Mouse (Mus musculus) lung, embryonic 14.5 days (tissue): ENCODE data around the gene P3h2. TPM values are rescaled to one million over a fixed set of nuclear protein-coding genes. Genes with fewer than 3 reads are reported as not detected.

Experiments
- ATAC-seq: fragments of 200-750 bp; cut with Nextera tagmentation; 2 replicates; pipeline ENCODE4 v1.8.0; 2017; ENCODE audit warnings: mild to moderate bottlenecking, moderate TSS enrichment, moderate library complexity; ENCODE audit not compliant: insufficient read depth
- DNase-seq: peaks from one replicate; pipeline ENCODE4 v3.0.0-alpha.2; 2015
- H3K27ac ChIP-seq: fragments of 300-500 bp; sonication (generic); 2 replicates; pipeline ENCODE4 v1.5.1; 2014; ENCODE audit warnings: low read depth, mild to moderate bottlenecking, moderate library complexity
- H3K27me3 ChIP-seq: fragments of 300-500 bp; sonication (generic); 2 replicates; pipeline ENCODE4 v1.6.1; 2014; ENCODE audit warnings: low read length, control low read depth; ENCODE audit not compliant: insufficient read depth
- H3K36me3 ChIP-seq: fragments of 300-500 bp; sonication (generic); 2 replicates; pipeline ENCODE4 v1.6.1; 2014; ENCODE audit warnings: control low read depth; ENCODE audit not compliant: insufficient read depth
- H3K4me1 ChIP-seq: fragments of 300-500 bp; sonication (generic); 2 replicates; pipeline ENCODE4 v1.6.1; 2014; ENCODE audit warnings: antibody characterized with exemption, control low read depth; ENCODE audit not compliant: insufficient read depth
- H3K4me2 ChIP-seq: fragments of 300-500 bp; sonication (generic); 2 replicates; pipeline ENCODE4 v1.6.1; 2014; ENCODE audit warnings: mild to moderate bottlenecking
- H3K4me3 ChIP-seq: fragments of 300-500 bp; sonication (generic); 2 replicates; pipeline ENCODE4 v1.5.1; 2014; ENCODE audit warnings: low read depth, low read length
- H3K9ac ChIP-seq: fragments of 300-500 bp; sonication (generic); 2 replicates; pipeline ENCODE4 v1.6.1; 2014
- H3K9me3 ChIP-seq: fragments of 300-500 bp; sonication (generic); 2 replicates; pipeline ENCODE4 v1.6.1; 2016; ENCODE audit warnings: low read depth, low read length, control low read depth
- CTCF ChIP-seq: IDR thresholded peaks from 2 replicates; pipeline ENCODE4 v1.5.1; 2016; ENCODE audit warnings: antibody characterized with exemption, low read depth
- WGBS: fragments of 180-500 bp; shearing (Covaris S2); extraction: QIAGEN DNeasy Blood & Tissue Kit; methylation state at CpG from one replicate; pipeline ENCODE4 v1.1.7; 2014; 5-methylcytosine and 5-hydroxymethylcytosine counted together
- polyA plus RNA-seq: library from polyadenylated mRNA; unstranded; fragments of >200 nt; fragmentation: Nextera tagmentation; extraction: Ambion mirVana; gene quantifications from 2 replicates; pipeline ENCODE4 v1.2.1, GENCODE M21; 2014

The P3h2 gene
- polyA plus RNA-seq, 1 experiment from 2014 or later, result 9.1 TPM

DNA sequence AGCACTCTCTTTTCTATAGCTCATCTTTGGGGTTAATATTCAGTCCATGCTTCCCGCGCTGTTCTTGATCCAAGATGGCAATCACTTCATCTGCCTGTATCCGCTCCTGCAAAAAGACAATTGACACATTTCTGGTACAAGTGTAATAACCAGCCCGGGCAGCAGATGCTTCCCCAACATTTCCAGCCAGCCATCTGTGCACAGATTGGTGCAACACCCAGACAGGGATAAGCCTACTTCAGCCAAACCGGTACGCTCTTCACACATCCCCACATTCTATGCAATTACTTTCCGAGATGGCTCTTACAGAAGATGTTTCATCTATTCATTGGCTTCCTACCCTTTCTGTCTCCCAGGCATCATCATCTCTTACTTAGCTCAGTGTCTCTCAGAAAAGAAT lies 145.2 kb downstream of the P3h2 start:
- H3K36me3 ChIP-seq, result peaks cover 7% of the 10 kb centered on the region; the same call in 1 of the 2 replicates
- no peaks in the 10 kb centered on the region for H3K4me1 ChIP-seq
- no peak overlapping the region for H3K4me2 ChIP-seq
- H3K27me3 ChIP-seq, result no peaks in the 10 kb centered on the region
- TF ChIP-seq CTCF, result no peak
- H3K9ac ChIP-seq, result no peak overlapping the region
- no peak overlapping the region for H3K27ac ChIP-seq
- DNase-seq, result no peak
- no peak overlapping the region for H3K4me3 ChIP-seq
- 92% methylated on average over 7 of the region's 7 CpGs for WGBS
- no peak for ATAC-seq
- H3K9me3 ChIP-seq, result no peaks in the 10 kb centered on the region

- H3K9me3 ChIP-seq, result no peaks in the 10 kb centered on the region
- H3K36me3 ChIP-seq, result peaks cover 7% of the 10 kb centered on the region; the same call in 1 of the 2 replicates
- H3K27me3 ChIP-seq, result no peaks in the 10 kb centered on the region
- no peak for ATAC-seq
- no peak overlapping the region for H3K4me2 ChIP-seq
- no peak overlapping the region for H3K27ac ChIP-seq
- no peaks in the 10 kb centered on the region for H3K4me1 ChIP-seq
- no peak overlapping the region for H3K9ac ChIP-seq
- TF ChIP-seq CTCF, result no peak
- no peak for DNase-seq
- WGBS, result 87% methylated on average over 5 of the region's 5 CpGs
- H3K4me3 ChIP-seq, result no peak overlapping the region
Measured at GRCm38 (mm10) chr16:25959929-25960328, 145.7 kb downstream of the P3h2 start.

DNA sequence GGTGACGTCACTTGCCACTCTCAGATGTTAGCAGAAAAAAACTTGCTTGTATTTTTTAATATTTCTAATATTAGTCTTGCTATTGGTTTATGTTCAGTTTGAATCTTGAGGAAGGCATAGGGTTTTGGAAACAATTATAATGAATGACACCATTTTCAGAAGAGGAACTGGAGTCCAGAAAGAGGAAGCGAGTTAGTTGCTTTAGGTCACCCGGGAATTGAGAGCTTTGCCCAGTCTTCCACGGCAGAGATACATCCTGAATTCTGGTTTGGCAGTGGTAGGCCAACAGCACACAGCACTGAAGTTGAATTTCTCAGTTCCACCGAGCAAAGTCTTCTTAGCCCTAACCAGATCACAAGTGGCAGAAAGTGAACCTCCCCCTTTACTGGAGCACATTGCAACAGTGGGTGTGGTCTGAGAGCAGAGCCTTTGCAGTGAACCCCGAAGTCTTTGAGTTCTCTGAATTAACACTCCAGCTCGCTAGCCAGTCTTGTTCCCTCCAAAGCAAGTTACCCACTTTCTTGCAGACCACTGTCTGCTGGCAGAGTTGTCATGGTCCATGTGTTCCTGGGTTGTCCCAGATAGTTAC lies 146.8 kb downstream of the P3h2 start:
- no peak overlapping the region for H3K4me2 ChIP-seq
- no peak overlapping the region for H3K27ac ChIP-seq
- DNase-seq (no peak), ATAC-seq (no peak)
- H3K9ac ChIP-seq, result no peak overlapping the region
- TF ChIP-seq CTCF, result no peak
- WGBS, result 69% methylated on average over 7 of the region's 7 CpGs
- H3K36me3 ChIP-seq, result peaks cover 7% of the 10 kb centered on the region; the same call in 1 of the 2 replicates
- H3K9me3 ChIP-seq, result no peaks in the 10 kb centered on the region
- H3K4me1 ChIP-seq, result no peaks in the 10 kb centered on the region
- H3K4me3 ChIP-seq, result no peak overlapping the region
- no peaks in the 10 kb centered on the region for H3K27me3 ChIP-seq

DNA sequence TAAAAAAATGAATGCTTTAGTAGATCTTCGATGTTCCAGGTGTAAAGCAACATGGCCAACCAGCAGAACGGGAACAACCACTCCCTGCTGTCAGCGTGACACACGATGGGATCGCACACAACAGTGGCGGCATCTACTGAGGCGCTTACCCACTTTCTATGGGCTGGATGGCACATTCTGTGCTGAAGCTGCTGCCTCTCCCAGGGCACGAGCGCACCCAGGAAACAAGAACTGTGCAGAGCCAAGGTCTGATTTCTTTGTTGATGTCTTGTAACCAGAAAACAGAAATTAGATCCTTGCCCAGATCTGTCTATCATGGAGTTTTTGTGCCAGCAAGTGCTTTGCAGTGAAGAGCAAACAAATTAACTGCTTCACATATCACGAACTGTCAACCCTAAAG lies 147.4 kb downstream of the P3h2 start:
- Histone ChIP-seq H3K36me3 (peaks cover 7% of the 10 kb centered on the region; the same call in 1 of the 2 replicates), H3K9ac (no peak overlapping the region), H3K4me1 (no peaks in the 10 kb centered on the region), H3K9me3 (no peaks in the 10 kb centered on the region), H3K27me3 (no peaks in the 10 kb centered on the region), H3K4me3 (no peak overlapping the region), H3K27ac (no peak overlapping the region), H3K4me2 (no peak overlapping the region)
- no peak for TF ChIP-seq CTCF
- 86% methylated on average over 10 of the region's 10 CpGs for WGBS
- ATAC-seq, result no peak
- DNase-seq, result no peak

DNA sequence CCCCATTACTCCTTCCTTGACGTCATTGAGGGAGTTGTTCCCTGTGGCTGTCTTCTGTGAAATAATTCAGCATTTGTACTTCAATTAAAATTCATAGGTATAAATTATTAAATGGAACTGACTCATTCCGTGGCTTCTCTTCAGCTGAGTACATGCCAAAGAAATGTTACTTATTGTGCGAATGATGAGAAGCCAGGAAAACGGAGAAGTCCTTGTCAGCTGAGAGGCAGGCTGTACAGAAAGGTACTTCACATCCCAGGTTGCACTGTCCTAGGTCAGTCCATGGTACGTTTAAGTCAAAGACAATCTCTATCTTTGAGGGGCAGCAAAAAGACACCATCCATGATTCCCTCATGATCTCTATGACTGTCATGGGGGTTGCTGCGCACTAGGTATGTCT lies 148.8 kb downstream of the P3h2 start:
- WGBS, result 87% methylated on average over 6 of the region's 6 CpGs
- no peak for TF ChIP-seq CTCF
- H3K27ac ChIP-seq, result no peak overlapping the region
- no peak for ATAC-seq
- no peaks in the 10 kb centered on the region for H3K9me3 ChIP-seq
- no peaks in the 10 kb centered on the region for H3K27me3 ChIP-seq
- H3K4me2 ChIP-seq, result no peak overlapping the region
- no peak overlapping the region for H3K9ac ChIP-seq
- H3K4me3 ChIP-seq, result no peak overlapping the region
- no peaks in the 10 kb centered on the region for H3K4me1 ChIP-seq
- peaks cover 7% of the 10 kb centered on the region; the same call in 1 of the 2 replicates for H3K36me3 ChIP-seq
- DNase-seq, result no peak

GRCm38 (mm10) chr16:25954614-25955013 lies 151.0 kb downstream of the P3h2 start:
- Histone ChIP-seq H3K4me3 (no peak overlapping the region), H3K27ac (no peak overlapping the region), H3K27me3 (no peaks in the 10 kb centered on the region), H3K9me3 (no peaks in the 10 kb centered on the region), H3K4me1 (no peaks in the 10 kb centered on the region), H3K9ac (no peak overlapping the region), H3K4me2 (no peak overlapping the region), H3K36me3 (peaks cover 7% of the 10 kb centered on the region; the same call in 1 of the 2 replicates)
- ATAC-seq (no peak), DNase-seq (no peak)
- TF ChIP-seq CTCF, result no peak
- WGBS, result 76% methylated on average over 3 of the region's 3 CpGs

GRCm38 (mm10) chr16:25953359-25953758 lies 152.2 kb downstream of the P3h2 start:
- TF ChIP-seq CTCF, result no peak
- DNase-seq (no peak), ATAC-seq (no peak)
- Histone ChIP-seq H3K9ac (no peak overlapping the region), H3K27me3 (no peaks in the 10 kb centered on the region), H3K9me3 (no peaks in the 10 kb centered on the region), H3K27ac (no peak overlapping the region), H3K36me3 (no peaks in the 10 kb centered on the region), H3K4me1 (no peaks in the 10 kb centered on the region), H3K4me3 (no peak overlapping the region), H3K4me2 (no peak overlapping the region)
- WGBS, result 86% methylated on average over 5 of the region's 5 CpGs
